Mouse (Mus musculus): ENCODE measurements around the gene Galnt17.

DNA sequence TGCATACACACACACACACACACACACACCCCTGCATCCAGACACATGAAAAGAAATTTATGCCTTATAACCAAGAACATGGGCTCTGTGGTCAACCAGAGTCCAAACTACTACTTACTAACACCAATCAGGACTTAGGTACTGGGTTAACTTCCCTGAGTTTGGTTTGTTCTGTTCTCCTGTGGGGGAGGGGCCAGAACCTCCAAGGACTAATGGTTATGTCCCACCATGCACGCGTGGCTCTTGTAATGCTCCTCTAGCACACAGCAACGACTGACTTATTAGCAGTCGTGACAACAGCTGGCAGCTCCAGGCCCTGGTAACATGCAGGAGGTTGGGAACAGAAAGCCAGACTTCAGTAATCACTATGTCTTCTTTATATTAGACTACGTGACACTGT lies 3.1 kb downstream of the Galnt17 start:
- no peak for TF ChIP-seq EP300 (IDR thresholded peaks at IDR 0.05)
- no peak for TF ChIP-seq CTCF (IDR thresholded peaks at IDR 0.05)
